Mouse (Mus musculus) myocyte (in vitro differentiated cells): ENCODE results near the gene Uaca.

Experiments used
- E2F4 ChIP-seq: IDR thresholded peaks from one replicate; pipeline ENCODE4 v1.6.1; 2011; ENCODE audit warnings: mild to moderate bottlenecking, control low read depth, moderate library complexity; ENCODE audit not compliant: insufficient read depth
- POLR2A ChIP-seq: IDR thresholded peaks from one replicate; pipeline ENCODE4 v1.6.1; 2011; ENCODE audit warnings: low read depth, mild to moderate bottlenecking, control low read depth, moderate library complexity; ENCODE audit not compliant: insufficient read length
- TCF12 ChIP-seq: IDR thresholded peaks from one replicate; pipeline ENCODE4 v1.6.1; 2011; ENCODE audit warnings: mild to moderate bottlenecking, control low read depth; ENCODE audit not compliant: poor library complexity, insufficient read depth, severe bottlenecking

DNA sequence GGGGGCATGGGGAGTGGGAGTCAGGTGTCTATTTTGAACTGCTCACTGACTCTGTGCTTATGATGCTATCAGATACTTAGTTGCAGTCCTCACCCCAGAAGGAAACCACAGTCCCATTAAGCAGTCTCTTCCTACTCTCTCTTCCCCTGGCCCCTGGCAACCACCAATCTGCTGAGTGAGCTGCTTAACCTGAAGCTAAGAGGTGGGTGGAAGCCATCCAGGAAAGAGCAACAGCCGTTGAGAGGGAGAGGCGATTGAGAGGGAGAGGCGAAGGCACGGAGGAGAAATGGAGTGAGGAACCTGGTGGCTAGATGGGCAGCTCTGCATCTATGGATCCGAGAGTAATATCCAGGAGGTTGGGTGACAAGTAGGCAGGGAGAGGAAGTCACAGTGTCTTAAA, 13.7 kb downstream of the Uaca start:
- TF ChIP-seq E2F4 (no peak), POLR2A (no peak), TCF12 (no peak)
